Mouse (Mus musculus) adrenal gland, adult 18-20 months (tissue): ENCODE data around the gene Fanci. TPM values are rescaled to one million over a fixed set of nuclear protein-coding genes. Genes with fewer than 3 reads are reported as not detected.

ENCODE experiments used
- DNase-seq, 2 experiments: peaks; one replicate each; pipeline ENCODE4 v3.0.0; 2021 to 2022; ENCODE audit warnings: low spot score in 2 of 2
- total RNA-seq, 2 experiments: library from RNA; stranded (reverse); gene quantifications; 1 replicate in 1 of 2; 2 replicates in 1 of 2; pipeline ENCODE4 v1.2.3; 2021

Gene Fanci
- total RNA-seq, 2 experiments from 2014 or later = 0.27 to 0.29 TPM

- no peak for DNase-seq
Observed at GRCm38 (mm10) chr7:79387140-79387539, 4.6 kb upstream of the Fanci start.

- DNase-seq = no peak
Observed at GRCm38 (mm10) chr7:79387991-79388390, 3.7 kb upstream of the Fanci start.

- no peak for DNase-seq
Observed at GRCm38 (mm10) chr7:79388671-79389206, 3.0 kb upstream of the Fanci start.

- no peak for DNase-seq
Observed at GRCm38 (mm10) chr7:79390141-79390708, 1.5 kb upstream of the Fanci start.

- no peak for DNase-seq
Observed at GRCm38 (mm10) chr7:79391471-79391870, 258 bp upstream of the Fanci start.

GRCm38 (mm10) chr7:79392860-79393513 is 1.3 kb downstream of the Fanci start:
- no peak for DNase-seq

GRCm38 (mm10) chr7:79393924-79394323 is 2.2 kb downstream of the Fanci start:
- no peak for DNase-seq

GRCm38 (mm10) chr7:79394666-79395065 is 2.9 kb downstream of the Fanci start:
- DNase-seq = no peak

GRCm38 (mm10) chr7:79395186-79395585 is 3.5 kb downstream of the Fanci start:
- no peak for DNase-seq

GRCm38 (mm10) chr7:79397446-79397963 is 5.8 kb downstream of the Fanci start:
- no peak for DNase-seq

GRCm38 (mm10) chr7:79398426-79398825 is 6.7 kb downstream of the Fanci start:
- DNase-seq = no peak

GRCm38 (mm10) chr7:79398971-79399370 is 7.2 kb downstream of the Fanci start:
- no peak for DNase-seq

GRCm38 (mm10) chr7:79400296-79400695 is 8.6 kb downstream of the Fanci start:
- DNase-seq = no peak

GRCm38 (mm10) chr7:79414449-79415375 is 23.0 kb downstream of the Fanci start:
- no peak for DNase-seq

GRCm38 (mm10) chr7:79419950-79420349 is 28.2 kb downstream of the Fanci start:
- no peak for DNase-seq

- DNase-seq = no peak
Observed at GRCm38 (mm10) chr7:79422876-79423275, 31.1 kb downstream of the Fanci start.

GRCm38 (mm10) chr7:79425804-79426203 is 34.1 kb downstream of the Fanci start:
- DNase-seq = no peak

- DNase-seq = no peak
Observed at GRCm38 (mm10) chr7:79428243-79428642, 36.5 kb downstream of the Fanci start.

GRCm38 (mm10) chr7:79440035-79440434 is 48.3 kb downstream of the Fanci start:
- DNase-seq = no peak

- DNase-seq = no peak
Observed at GRCm38 (mm10) chr7:79447048-79447447, 55.3 kb downstream of the Fanci start.

GRCm38 (mm10) chr7:79447486-79447885 is 55.8 kb downstream of the Fanci start:
- no peak for DNase-seq
